Mouse (Mus musculus) CD4-positive helper T cell, adult 2 months (primary cell): ENCODE measurements at regions not wholly inside any gene's neighbourhood (a gene's known extent, or its start where the extent isn't known, plus 50 kb on each side); places are given as distances from the start of the nearest gene placed in this dataset.

Source experiments
- DNase-seq: peaks from one replicate; pipeline ENCODE4 v3.0.0-alpha.2; 2012; ENCODE audit warnings: low read depth, missing footprints, low spot score

DNA sequence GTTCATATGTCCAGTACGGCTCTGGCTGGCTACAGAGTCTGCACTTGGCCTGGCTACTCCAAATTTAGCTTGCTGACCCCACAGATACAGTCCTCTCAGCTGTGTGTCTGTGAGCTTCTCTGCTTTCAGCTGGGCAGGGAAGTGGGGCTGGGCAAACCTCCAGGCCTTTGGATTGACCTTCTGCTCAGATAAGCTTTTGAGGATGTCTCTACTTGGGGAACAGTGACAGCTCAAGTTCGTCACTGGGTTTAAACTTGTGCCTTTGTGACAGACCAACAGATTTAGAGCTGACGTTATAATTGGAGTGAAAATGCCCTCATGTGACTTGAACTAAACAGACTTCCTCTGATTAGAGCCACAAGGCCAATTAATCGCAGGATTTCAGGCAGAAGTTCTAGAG is 78.4 kb upstream of the 1700025G04Rik start:
- no peak for DNase-seq

DNA sequence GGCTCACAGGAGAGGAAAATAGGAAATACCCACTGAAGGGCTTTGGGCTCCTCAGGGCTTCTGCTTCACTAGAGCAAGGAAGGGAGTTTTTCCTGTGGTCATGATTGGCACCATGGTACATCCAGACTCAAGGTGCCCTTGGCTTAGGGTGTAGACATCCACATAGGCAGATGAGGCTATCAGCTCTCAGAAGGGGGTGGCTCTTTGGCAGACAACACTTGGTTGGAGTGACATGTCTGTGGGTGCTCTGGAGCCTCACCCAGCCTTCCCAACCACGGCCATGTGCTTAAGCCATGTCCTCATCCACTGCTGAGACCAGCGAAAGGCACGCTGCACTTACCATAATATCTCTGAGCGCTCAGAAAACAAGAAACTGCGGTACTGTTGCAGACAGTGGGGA is 77.8 kb upstream of the 1700025G04Rik start:
- DNase-seq = no peak

DNA sequence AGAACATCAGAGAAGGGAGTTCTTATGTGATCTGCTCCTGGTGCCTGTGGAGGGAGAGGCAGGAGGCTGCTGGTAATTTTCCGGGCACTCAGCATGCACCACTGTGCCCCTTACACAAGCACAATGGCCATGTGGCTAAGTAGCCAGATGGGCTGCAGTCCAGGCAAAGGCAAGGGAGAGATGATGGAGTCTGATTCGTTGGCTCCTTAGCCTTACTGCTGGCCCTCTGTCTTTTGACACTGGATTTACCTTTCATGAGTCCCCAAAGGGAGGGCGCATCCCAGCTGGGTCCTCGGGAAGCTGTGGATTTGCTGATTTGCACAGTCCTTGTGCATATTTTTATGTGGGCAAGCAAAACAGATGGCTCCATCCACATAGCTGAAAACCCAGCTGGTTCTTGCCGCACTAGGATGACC is 75.6 kb upstream of the 1700025G04Rik start:
- no peak for DNase-seq

DNA sequence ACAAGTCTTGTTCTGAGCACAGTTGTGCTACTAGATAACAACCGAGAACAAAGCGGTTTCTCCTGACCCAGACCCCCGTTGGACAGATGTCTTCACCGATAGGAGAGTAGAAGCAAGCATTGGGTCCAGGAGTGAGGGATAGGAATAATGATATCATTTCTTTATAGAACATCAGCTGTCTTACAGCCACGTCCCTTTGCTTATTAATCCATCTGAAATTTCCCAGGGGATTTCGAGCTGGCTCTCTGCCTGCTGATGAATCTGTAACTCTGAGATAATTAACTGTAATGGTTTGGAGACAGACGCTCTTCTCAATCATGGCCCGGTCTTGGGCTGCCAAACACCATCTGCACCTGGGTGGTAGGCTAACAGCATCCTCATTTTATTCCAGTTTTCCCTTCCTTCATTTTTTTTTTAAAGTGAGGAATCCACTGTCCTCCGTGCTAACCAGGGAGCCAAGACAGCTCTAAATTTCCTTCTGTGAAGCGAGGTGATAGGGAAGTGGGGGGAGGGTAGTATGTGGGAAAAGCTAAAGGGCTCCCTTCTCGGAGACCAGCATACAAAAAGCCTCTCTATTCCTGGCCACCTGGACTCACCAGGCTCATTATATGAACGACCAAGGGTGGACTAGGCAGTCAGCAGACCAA is 75.0 kb upstream of the 1700025G04Rik start:
- DNase-seq = no peak

DNA sequence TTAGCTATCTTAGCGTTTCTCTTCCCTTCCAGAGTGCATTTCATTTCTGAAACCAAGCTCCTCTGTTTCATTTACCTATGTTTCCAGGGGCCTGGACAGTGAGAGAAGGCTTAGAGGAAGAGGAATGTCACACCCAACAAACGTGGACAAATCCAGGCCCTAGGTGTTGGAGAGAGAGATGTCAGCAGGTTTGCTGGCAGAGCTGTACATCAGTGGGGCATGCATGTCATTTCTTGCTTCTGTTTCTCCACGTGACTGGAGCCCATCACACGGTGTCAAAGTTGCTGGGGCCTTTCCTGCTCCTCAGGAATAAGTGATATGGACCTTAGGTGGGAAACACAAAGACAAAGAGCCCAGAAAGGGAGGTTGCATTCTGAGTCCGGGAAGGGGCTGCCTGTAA is 74.3 kb upstream of the 1700025G04Rik start:
- no peak for DNase-seq

DNA sequence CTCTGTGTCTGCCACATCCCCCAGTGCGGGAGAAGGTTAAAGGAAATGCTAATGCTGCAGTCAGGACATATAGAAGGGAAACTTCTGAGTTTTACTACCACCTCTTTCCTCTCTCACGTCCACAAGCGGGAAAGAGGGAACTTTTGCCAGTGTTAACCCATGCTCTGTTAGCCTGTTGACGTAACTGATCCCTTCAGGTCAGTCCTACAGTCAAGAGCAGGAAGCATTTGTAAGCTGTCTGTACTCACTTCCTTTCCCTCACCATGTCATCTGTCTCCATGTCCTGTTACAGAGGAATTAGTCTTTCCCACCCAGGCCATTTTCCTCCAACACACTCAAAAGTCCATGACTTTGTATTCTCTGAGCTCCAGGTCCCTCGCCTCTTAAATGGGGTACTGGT is 62.5 kb upstream of the 1700025G04Rik start:
- no peak for DNase-seq

DNA sequence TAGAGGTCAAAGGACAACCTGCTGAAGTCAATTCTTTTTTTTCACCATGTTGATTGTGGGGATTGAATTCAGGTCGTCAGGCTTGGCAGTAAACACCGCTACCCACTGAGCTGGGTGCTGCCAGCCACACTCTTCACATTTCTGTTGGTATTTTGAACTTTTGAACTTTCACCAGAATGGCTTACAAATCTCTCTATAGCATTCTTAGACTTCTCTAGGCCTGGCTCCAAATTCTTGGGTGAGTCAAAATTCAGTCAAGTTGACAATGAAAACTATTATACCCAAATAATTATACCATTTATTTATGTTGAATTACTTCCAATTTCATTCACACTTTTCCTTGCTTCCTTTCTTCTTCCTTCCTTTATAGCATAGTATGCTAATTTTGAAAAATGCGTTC is 58.8 kb upstream of the 1700025G04Rik start:
- DNase-seq = no peak

DNA sequence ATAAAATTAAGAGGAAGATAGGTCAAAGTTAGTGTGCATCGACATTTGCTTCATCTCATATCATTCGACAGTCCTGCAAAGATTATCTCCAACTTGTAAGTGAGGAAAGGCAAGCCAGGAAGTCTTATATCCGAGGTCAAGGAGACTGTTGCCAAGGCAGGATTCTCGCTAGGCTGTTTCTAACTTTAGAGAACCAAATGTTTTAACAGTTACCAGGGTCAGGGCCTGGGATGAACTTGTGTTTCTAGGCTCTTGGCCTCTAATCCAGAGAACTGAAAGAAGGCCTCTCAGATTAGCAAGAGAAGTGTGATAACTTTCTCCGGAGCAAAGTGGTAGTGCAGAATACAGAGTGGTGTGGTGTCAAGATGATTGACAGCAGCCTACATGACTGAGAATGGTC is 50.2 kb upstream of the 1700025G04Rik start:
- DNase-seq = no peak
